Mouse (Mus musculus): ENCODE results near the gene Tmppe.

The Tmppe gene

GRCm38 (mm10) chr9:114394677-114395076, 6.2 kb upstream of the Tmppe start:
- no peak for DNase-seq (ENCODE audit: low spot score in 2 of 2)

DNA sequence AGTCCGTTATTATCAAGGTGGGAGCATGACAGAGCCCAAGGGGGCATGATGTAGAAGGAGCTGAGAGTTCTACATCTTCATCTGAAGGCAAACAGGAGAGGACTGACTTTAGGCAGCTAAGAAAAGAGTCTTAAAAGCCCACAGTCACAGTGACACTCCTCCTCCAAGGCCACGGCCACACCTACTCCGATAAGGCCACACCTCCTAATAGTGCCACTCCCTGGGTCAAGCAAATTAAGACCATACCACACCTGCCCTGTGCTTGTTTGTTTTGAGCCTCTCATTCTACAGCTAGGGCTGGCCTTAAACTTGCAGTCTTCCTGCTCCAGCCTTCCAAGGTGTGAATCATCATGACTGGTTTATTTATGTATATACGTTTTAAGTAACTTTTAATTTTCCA, 5.6 kb upstream of the Tmppe start:
- DNase-seq (ENCODE audit: low spot score in 2 of 2) = no peak

DNA sequence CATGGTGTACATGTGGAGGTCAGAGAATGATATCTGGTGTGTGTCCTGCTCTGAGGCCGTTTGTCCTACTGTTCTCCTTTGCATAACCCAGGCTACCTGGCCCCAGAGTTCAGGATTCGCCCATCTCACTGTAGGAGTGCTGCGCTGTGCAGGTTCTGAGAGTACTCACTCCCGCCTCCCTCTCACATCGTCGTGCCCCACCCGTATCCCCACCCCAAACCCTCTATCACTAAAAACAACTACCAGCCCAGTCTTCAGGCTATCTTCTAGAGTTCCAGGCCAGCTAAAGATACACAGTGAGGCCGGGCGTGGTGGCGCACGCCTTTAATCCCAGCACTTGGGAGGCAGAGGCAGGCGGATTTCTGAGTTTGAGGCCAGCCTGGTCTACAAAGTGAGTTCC, 1.2 kb upstream of the Tmppe start:
- DNase-seq (ENCODE audit: low spot score in 2 of 2) = no peak

GRCm38 (mm10) chr9:114400588-114400948, 337 bp upstream of the Tmppe start:
- no peak for DNase-seq (ENCODE audit: low spot score in 2 of 2)

DNA sequence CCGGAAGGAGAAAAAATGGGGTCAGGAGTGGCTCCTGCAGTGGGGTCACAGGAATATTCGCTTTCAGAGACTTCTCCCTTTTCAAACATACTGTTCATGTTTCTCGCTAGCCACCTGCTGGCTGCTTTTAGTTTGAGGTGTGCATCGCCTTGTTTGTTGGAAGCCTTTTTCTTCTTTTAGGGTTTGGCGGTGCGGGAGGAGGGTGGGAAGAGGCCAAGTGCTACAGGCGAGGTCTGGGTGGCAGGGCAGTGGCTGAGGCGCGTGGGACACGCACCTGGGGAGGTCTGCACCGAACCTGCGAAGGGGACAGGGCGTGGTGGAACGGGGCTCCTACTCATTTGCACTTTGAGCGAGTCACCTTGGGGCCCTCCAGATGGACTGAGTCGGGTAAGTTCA, 778 bp downstream of the Tmppe start:
- peak in 1 of 2 experiments; percentile 18 for DNase-seq (ENCODE audit: low spot score in 2 of 2)

- no peak for DNase-seq (ENCODE audit: low spot score in 2 of 2)
Observed at GRCm38 (mm10) chr9:114407676-114408075, 6.8 kb downstream of the Tmppe start.

DNA sequence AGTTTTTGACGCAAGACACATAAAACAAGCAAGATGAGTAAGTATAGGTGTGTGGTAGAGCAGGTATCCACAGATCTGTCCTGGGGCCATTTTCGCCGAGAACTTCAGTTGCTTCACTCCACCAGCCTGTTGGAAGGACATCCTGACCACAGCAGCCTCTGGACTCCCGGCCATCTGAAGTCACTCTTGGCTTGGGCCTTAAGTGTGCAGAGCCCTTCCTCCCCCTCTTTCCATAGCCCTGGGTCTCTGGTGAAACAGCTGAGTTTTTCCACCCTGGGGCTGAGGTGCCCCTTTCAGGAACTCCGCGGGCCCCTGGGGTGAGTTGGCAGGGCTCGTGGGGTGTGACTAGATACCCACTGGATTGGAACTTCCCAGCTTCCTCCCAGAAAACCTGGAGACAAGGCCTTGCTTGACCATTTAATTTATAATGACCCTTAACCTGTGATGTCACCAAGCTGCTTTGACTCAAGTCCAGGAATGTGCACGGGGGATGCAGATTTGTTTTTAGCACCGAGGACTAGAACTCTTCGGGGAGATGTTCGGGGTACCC, 9.5 kb downstream of the Tmppe start:
- DNase-seq (ENCODE audit: low spot score in 2 of 2) = no peak

GRCm38 (mm10) chr9:114411295-114411694, 10.4 kb downstream of the Tmppe start:
- no peak for DNase-seq (ENCODE audit: low spot score in 2 of 2)

DNA sequence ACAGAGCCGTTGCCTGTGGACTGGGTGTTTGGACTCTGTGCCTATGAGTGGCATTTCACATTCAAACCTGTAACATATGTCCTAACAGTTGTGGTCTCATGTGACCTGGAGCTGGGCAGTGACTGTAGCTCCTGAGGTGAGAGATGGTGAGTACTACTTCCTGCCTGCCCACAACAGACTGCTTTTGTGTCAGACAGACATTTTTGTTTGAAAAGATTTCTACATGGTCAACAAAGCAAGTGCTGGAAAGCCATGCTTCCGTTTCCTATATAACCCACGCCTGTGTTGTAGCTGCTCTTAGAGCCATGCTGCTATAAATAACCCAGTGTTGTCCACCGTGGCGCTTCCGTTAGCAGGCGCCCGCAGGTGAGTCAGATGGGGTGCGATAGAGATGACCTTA, 11.5 kb downstream of the Tmppe start:
- DNase-seq (ENCODE audit: low spot score in 2 of 2) = no peak

DNA sequence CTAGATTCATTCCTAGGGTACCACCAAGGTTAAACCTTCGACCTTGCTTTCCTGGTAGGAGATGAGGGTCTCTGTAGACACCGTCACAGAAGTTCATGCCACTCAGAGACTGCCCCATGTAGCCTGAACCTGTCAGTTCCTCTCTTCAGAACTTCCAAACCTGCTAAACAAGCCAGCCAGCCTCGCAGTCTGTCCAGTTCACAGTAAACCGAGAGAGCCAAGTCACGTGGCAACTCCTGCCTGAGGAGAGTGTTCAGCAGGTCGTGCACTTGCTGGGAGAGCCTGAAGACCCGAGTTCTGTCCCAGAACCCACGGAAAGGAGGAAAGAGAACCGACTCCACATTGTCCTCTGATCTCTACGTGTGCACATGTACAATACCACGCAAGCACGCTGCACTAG, 13.0 kb downstream of the Tmppe start:
- DNase-seq (ENCODE audit: low spot score in 2 of 2) = no peak

DNA sequence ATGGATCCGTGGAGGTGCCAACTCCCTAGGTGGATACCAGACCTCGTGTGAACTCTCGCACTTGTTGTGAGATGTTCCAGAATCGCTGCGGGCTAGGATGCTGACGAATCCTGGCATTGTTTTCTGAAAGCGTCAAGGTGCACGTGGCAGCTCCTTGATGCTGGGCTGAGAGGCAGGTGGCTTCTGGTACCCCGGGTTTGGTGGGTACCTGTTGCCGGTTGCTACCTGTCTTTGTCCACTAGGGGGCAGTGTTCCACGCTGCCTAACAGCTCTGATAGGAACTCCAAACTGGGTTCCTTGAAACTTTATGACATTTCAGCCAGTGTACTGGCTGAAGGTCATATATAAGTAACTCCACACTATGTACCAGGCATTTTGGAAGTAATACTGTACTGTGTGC, 14.8 kb downstream of the Tmppe start:
- peak in 1 of 2 experiments; percentile 34 for DNase-seq (ENCODE audit: low spot score in 2 of 2)

DNA sequence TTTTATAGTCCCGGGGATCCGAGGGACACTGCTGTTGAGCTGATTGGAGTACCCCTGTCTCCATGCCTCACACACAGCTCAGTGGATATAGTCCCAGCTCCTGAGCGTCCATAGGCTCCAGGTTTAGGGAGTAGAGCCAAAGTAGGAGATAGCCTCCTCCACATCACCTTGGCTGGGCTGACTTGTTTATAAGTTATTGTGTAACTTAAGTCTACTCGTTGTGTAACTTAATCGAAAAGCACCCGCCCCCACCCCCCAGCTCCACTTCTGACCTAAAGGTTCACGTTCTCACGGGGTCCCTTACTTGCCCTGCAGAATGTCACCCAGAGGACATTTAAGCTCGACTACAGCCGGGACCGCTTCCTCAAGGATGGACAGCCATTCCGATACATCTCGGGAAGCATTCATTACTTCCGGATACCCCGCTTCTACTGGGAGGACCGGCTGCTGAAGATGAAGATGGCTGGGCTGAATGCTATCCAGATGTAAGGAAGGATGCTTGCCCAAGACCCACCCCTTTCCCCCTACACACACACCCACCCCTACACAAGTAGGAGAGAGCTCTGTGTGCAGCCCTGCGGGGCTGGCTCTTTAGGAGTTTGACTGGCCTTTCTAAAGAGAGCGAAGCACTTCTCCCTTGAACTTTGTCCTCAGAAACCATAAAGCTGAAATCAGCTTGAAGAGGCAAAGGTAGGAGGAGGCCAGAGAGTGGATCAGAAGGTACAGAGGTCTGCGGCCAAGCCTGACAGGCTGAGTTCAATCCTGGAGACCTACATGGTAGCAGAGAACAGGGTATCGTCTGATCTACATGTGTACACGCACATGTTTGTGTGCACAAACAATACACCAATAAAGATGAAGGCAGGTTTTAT, 16.0 kb downstream of the Tmppe start:
- DNase-seq (ENCODE audit: low spot score in 2 of 2) = no peak

- DNase-seq (ENCODE audit: low spot score in 2 of 2) = no peak
Observed at GRCm38 (mm10) chr9:114418187-114418586, 17.3 kb downstream of the Tmppe start.

- DNase-seq (ENCODE audit: low spot score in 2 of 2) = no peak
Observed at GRCm38 (mm10) chr9:114420443-114420842, 19.5 kb downstream of the Tmppe start.

DNA sequence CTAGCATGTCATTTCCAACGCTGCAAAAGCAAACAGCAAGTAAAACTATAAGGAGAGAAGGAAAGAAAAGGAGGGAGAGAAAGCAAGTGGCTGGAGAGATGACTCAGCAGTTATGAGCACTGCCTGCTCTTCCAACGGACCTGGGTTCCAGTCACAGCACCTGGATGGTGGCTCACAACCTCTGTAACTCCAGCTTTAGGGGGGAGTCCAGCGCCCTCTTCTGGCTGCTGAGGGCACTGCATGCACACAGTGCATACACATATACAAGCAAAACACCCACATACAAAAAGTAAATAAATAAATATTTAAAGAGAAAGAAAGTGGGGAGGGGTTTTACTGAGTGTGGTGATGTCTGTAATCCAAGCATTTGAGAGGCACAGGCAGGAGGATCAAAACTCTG, 20.1 kb downstream of the Tmppe start:
- no peak for DNase-seq (ENCODE audit: low spot score in 2 of 2)

GRCm38 (mm10) chr9:114421797-114422196, 20.9 kb downstream of the Tmppe start:
- DNase-seq (ENCODE audit: low spot score in 2 of 2) = no peak

DNA sequence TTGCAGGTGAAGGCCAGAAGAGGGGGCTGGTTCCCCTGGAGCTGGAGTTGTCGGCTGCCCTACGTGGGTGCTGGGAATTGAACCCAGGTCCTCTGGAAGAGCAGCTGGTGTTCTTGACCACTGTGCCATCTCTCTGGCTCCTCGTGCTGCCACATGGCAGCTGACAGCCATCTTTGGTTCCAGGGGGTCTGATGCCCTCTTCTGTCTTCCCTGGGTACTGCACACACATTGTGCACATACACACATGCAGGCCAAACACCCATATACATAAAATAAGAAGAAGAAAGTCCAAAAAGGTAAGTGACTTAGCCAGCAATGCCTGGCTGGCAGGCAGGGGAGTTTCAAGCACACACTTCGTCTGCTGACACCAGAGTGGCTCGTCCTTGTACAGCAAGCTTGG, 24.7 kb downstream of the Tmppe start:
- DNase-seq (ENCODE audit: low spot score in 2 of 2) = no peak

GRCm38 (mm10) chr9:114426201-114426600, 25.3 kb downstream of the Tmppe start:
- DNase-seq (ENCODE audit: low spot score in 2 of 2) = no peak

GRCm38 (mm10) chr9:114427425-114427824, 26.5 kb downstream of the Tmppe start:
- no peak for DNase-seq (ENCODE audit: low spot score in 2 of 2)

DNA sequence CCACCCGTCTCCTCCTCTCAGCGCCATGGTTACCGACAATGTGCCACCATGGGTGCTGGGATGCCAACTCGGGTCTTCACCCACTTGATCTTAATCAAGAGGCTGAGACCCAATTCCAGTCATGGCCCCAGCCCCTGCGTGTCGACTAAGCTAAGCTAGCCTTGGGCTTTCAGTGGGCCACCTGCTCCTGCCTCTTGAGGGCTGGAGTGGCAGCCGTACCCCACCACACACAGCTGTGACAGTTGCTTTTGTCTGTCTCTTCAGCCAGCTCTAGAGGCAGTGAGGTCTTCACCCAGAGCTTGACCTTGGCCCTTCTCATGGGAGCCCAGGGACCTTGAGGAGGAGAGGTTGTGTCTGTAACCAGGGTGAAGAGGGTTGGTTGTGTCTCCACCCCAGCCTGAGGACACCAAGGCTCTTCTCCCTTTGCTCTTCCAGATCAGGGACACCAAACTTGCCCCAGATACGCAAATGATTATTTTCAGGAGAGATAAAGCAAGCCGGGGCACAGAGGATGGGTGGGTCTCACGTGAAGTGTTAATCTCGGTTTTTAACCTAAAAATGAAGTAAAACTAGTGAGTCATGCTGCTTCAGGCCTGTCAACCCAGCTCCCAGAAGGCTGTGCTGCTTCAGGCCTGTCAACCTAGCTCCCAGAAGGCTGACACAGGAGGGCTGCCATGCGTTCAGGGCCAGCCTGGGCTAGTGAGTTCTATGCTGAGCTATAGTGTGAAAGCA, 27.4 kb downstream of the Tmppe start:
- DNase-seq (ENCODE audit: low spot score in 2 of 2) = no peak

- no peak for DNase-seq (ENCODE audit: low spot score in 2 of 2)
Observed at GRCm38 (mm10) chr9:114435668-114436067, 34.8 kb downstream of the Tmppe start.

GRCm38 (mm10) chr9:114440548-114440947, 39.6 kb downstream of the Tmppe start:
- DNase-seq (ENCODE audit: low spot score in 2 of 2) = no peak

DNA sequence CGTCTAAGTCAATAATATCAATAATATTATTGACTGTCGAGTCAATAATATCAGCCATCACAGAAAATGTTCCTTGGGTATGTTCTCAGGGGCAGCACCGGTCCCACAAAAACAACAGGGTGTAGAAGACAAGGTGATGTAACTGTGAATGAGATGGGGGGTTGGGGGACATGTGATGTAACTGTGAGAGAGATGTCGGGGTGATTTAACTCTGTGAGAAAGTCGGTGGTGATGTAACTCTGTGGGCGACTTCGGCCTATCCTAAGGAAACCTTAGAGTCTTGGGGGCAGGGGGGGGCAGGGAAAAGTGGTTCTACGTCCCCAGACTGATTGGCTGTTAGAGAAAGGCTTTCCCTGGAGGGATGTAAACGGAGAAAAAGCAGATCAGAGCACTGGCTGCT, 41.3 kb downstream of the Tmppe start:
- no peak for DNase-seq (ENCODE audit: low spot score in 2 of 2)
